Mouse (Mus musculus) gonadal fat pad, adult 2 months (tissue): ENCODE results near the gene Gpn3. TPM values are rescaled to one million over a fixed set of nuclear protein-coding genes. Genes with fewer than 3 reads are reported as not detected.
A peak's percentile ranks its signal among the peaks of the same experiment; 100 is the strongest.

Experiments
- DNase-seq: peaks from one replicate; pipeline ENCODE4 v3.0.0-alpha.2; 2012; ENCODE audit warnings: low read depth
- polyA plus RNA-seq: library from polyadenylated mRNA; depleted of rRNA; stranded (reverse); fragments of >200 nt; gene quantifications from 2 replicates; pipeline ENCODE4 v1.2.3, GENCODE M21; 2012; rRNA removed

The Gpn3 gene
- polyA plus RNA-seq = 27.8 and 28.2 TPM in 2 replicates

- no peak for DNase-seq
These were observed at the start of gene Gpn3 for GRCm38 (mm10) chr5:122371591-122372191. TSS of gene Gpn3 (plus strand) at chr5:122371876.

GRCm38 (mm10) chr5:122323523-122323922 is 48.2 kb upstream of the Gpn3 start:
- DNase-seq = no peak

GRCm38 (mm10) chr5:122324608-122325431 is 46.9 kb upstream of the Gpn3 start:
- peak; percentile 58 for DNase-seq

GRCm38 (mm10) chr5:122325477-122325876 is 46.2 kb upstream of the Gpn3 start:
- no peak for DNase-seq

GRCm38 (mm10) chr5:122327283-122327682 is 44.4 kb upstream of the Gpn3 start:
- DNase-seq = no peak

GRCm38 (mm10) chr5:122330269-122330668 is 41.4 kb upstream of the Gpn3 start:
- no peak for DNase-seq

- DNase-seq = no peak
These were observed 37.0 kb upstream of the Gpn3 start for GRCm38 (mm10) chr5:122334682-122335081.

GRCm38 (mm10) chr5:122336554-122337294 is 35.0 kb upstream of the Gpn3 start:
- DNase-seq = no peak

- no peak for DNase-seq
These were observed 28.8 kb upstream of the Gpn3 start for GRCm38 (mm10) chr5:122342874-122343273.

GRCm38 (mm10) chr5:122343768-122344167 is 27.9 kb upstream of the Gpn3 start:
- no peak for DNase-seq

GRCm38 (mm10) chr5:122344260-122344659 is 27.4 kb upstream of the Gpn3 start:
- DNase-seq = no peak

- DNase-seq = no peak
These were observed 25.9 kb upstream of the Gpn3 start for GRCm38 (mm10) chr5:122345777-122346176.

GRCm38 (mm10) chr5:122353807-122354491 is 17.7 kb upstream of the Gpn3 start, which contains the start of the genes Rad9b and Vps29:
TSS of gene Rad9b (minus strand) at chr5:122354233.
TSS of gene Vps29 (plus strand) at chr5:122354369.
- DNase-seq = peak; percentile 93

GRCm38 (mm10) chr5:122354492-122355067 is 17.1 kb upstream of the Gpn3 start:
- DNase-seq = no peak

- peak; percentile 83 for DNase-seq
These were observed 605 bp downstream of the Gpn3 start, which contains the start of gene Fam216a for GRCm38 (mm10) chr5:122372192-122372769. TSS of gene Fam216a (minus strand) at chr5:122372364.

- DNase-seq = no peak
These were observed 1.2 kb downstream of the Gpn3 start for GRCm38 (mm10) chr5:122372878-122373277.

- no peak for DNase-seq
These were observed 5.6 kb downstream of the Gpn3 start for GRCm38 (mm10) chr5:122377101-122377833.

GRCm38 (mm10) chr5:122378171-122378570 is 6.5 kb downstream of the Gpn3 start:
- DNase-seq = no peak

GRCm38 (mm10) chr5:122379374-122380155 is 7.9 kb downstream of the Gpn3 start:
- DNase-seq = no peak
